Mouse (Mus musculus): ENCODE data around the gene Olfr293.

Gene Olfr293

DNA sequence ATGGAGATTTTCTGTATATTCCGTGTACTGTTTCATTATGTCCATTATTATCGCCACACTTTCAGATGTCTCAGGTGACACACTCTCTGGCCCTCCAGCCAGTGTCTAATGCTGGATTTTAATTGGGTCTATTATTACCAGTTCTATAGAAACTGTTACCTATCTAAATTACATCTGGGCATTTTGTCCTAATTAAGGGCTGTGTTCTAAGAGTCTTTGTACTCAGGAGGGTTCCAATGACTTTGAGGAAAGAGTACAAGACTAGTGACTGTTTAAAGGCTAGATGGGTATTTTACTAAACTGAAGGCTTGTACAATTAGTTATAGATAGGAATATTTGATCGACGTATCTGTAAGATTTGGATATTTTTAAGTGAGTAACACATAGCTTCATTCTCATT lies at the start of gene Olfr293:
Gene Olfr293 (plus strand): TSS at position 301 of the 400 bp plus-strand sequence.
- no peak for DNase-seq

DNA sequence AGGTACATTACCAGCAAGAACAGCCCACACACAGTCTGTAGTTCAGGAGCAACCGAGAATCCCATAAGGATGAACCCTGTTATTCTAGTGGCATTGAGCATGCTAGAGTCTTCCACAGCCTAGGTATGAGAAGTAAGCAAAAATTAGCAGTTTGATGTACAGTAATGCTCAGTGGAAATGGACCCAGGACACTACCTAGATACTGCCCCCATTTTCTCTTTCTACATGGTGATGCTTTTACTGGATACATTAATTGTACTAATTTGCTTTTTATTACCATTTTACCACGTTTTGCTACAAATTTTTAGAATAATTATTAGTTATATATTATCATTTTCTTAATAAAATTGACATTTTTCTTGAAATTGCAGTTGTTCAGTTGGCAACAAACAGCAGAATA lies 32.3 kb upstream of the Olfr293 start, which contains the start of gene Olfr294:
Gene Olfr294 (minus strand): TSS at position 101 of the 400 bp plus-strand sequence.
- DNase-seq = no peak

DNA sequence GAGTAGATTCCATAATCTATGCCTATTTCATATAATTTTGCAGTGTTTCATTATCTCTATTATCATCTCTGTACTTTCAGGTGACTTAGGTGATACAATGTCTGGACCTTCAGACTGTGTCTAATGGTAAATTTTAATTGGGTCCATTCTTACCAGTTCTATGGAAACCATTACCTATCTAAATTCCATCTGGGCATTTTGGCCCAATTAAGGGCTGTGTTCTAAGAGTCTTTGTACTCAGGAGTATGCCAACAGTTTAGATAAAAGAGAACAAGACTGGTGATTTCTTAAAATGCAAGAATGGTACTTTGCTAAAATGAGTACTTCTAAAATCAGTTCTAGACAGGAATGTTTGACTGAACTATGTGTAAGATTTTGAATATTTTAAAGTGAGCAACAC lies 39.2 kb downstream of the Olfr293 start, which contains the start of gene Olfr292:
Gene Olfr292 (plus strand): TSS at position 301 of the 400 bp plus-strand sequence.
- DNase-seq = no peak
